Mouse (Mus musculus): ENCODE measurements around the gene Lrrc18. TPM values are rescaled to one million over a fixed set of nuclear protein-coding genes. Genes with fewer than 3 reads are reported as not detected.

The Lrrc18 gene
- polyA plus RNA-seq, 1 experiment = 0.47 TPM

DNA sequence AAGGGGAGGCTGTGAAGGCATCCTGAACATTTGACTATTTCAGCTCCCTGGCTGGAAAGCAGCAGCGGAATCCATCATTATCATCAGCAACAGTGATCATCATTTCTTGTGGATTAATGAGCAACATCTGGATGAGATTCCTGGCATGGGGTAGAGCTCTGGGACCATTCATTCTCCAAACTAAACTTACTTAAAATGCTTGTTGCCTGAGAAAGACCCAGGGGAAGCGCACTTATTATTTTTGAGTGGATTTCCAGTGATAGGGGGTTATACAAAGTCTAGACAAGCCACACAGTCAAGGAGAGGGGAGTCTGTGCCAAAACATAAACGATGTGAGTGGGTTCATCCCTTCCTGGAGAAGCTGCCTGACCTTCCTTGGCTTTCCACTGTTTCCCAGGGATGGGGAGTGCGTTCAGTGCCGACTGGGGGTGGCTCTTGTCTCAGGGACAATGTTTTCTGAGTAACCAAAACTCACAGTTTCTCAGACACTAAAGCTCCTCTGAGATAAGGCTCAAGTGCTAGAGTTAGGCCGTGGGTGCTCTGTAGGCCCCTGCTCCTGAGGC, 6.9 kb upstream of the Lrrc18 start:
- no peaks in the 10 kb centered on the region for H3K4me1 ChIP-seq (ENCODE audit: control insufficient read depth, insufficient read depth, low read length)
- DNase-seq = no peak
- 86% methylated on average over 6 of the region's 6 CpGs for WGBS
- TF ChIP-seq CTCF (IDR thresholded peaks at IDR 0.05; ENCODE audit: borderline replicate concordance, insufficient read depth, low read depth, low read length) = no peak
- no peak for TF ChIP-seq POLR2A (IDR thresholded peaks at IDR 0.05; ENCODE audit: borderline replicate concordance, insufficient read depth, low read length)
- no peaks in the 10 kb centered on the region for H3K27me3 ChIP-seq (ENCODE audit: control insufficient read depth, insufficient read depth, low read length)
- no peak overlapping the region for H3K4me3 ChIP-seq (replicated peaks; ENCODE audit: insufficient read depth, low read depth, low read length)
- no peak overlapping the region for H3K27ac ChIP-seq (ENCODE audit: insufficient read depth, low read length)

DNA sequence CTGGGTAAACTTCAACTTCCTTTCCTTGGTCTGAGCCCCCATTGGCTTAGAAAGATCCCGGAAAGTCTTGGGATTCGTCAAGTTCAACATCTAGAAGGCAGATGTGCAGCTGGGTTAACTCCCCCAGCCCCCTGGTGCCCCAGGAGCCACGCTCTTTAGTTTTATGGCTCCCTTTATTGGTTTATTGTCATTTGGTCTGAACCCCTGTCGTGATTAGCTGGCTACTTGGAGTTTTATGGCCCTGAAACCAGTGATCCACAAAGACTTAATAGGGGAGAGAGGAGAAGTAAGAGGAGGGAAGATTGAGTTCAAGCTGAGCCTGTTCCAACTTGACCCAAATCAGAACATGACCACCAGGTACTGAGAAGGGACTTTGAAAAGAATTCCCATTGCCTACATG, 4.5 kb upstream of the Lrrc18 start:
- DNase-seq = no peak
- H3K4me3 ChIP-seq (replicated peaks; ENCODE audit: insufficient read depth, low read depth, low read length) = no peak overlapping the region
- WGBS = 75% methylated on average over 4 of the region's 4 CpGs
- no peaks in the 10 kb centered on the region for H3K27me3 ChIP-seq (ENCODE audit: control insufficient read depth, insufficient read depth, low read length)
- no peak for TF ChIP-seq CTCF (IDR thresholded peaks at IDR 0.05; ENCODE audit: borderline replicate concordance, insufficient read depth, low read depth, low read length)
- TF ChIP-seq POLR2A (IDR thresholded peaks at IDR 0.05; ENCODE audit: borderline replicate concordance, insufficient read depth, low read length) = no peak
- no peaks in the 10 kb centered on the region for H3K4me1 ChIP-seq (ENCODE audit: control insufficient read depth, insufficient read depth, low read length)
- no peak overlapping the region for H3K27ac ChIP-seq (ENCODE audit: insufficient read depth, low read length)

DNA sequence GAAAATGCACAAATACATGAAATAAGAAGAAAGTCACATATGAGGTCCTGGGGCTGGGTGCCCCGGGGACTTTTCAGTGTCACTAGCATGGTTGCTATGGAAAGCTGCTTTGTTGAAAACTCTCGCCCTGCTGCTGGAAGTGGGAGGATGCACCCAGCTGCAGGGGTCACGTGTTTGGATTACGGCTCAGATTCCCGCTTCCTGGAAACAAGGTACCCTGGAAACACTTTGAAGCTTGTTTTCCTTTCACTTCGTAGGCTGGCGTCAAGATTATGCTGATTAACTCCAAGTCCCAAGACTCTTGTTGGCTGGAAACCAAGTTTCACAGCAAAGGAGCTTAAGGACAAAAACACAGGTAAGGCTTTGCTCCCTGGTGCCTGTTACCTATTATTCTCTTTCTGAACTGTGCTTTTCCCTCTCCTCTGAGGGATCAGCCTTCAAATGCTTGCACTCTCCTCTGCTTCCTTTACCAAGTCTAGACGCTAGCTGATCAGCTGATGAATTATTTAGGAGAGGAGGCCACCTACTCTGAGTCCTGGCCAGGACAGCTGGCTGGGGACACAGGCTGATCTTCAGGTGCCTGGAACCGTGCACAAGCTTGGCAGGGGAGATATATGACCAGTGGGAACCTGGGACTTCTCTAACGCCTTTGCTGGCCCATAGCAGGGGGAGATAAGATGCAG, 3.9 kb downstream of the Lrrc18 start:
- H3K4me3 ChIP-seq (replicated peaks; ENCODE audit: insufficient read depth, low read depth, low read length) = no peak overlapping the region
- no peak overlapping the region for H3K27ac ChIP-seq (ENCODE audit: insufficient read depth, low read length)
- no peak for DNase-seq
- 24% methylated on average over 10 of the region's 10 CpGs for WGBS
- no peaks in the 10 kb centered on the region for H3K27me3 ChIP-seq (ENCODE audit: control insufficient read depth, insufficient read depth, low read length)
- TF ChIP-seq POLR2A (IDR thresholded peaks at IDR 0.05; ENCODE audit: borderline replicate concordance, insufficient read depth, low read length) (no peak), CTCF (IDR thresholded peaks at IDR 0.05; ENCODE audit: borderline replicate concordance, insufficient read depth, low read depth, low read length) (no peak)
- H3K4me1 ChIP-seq (ENCODE audit: control insufficient read depth, insufficient read depth, low read length) = no peaks in the 10 kb centered on the region

DNA sequence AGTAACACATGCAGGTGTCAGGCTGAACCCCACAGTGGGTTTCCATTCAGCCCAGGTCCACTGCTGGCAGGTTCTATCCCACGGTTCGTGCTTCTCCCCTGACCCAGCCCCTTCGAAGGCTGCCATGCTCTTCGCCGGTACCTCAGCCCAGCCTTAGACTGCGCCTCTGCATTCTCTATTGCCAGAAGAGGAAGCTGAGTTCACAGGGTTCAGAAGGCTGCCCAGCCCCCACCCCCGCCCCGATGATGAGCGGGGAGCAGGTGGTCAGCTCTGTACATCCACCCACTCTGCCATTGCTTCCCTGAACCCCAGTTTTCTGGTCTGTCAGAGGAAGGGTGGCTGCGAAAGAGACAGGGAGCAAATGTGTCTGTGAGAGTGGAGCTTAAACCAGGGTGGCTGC, 8.3 kb downstream of the Lrrc18 start:
- no peak for DNase-seq
- H3K4me1 ChIP-seq (ENCODE audit: control insufficient read depth, insufficient read depth, low read length) = no peaks in the 10 kb centered on the region
- H3K4me3 ChIP-seq (replicated peaks; ENCODE audit: insufficient read depth, low read depth, low read length) = no peak overlapping the region
- H3K27ac ChIP-seq (ENCODE audit: insufficient read depth, low read length) = no peak overlapping the region
- TF ChIP-seq POLR2A (IDR thresholded peaks at IDR 0.05; ENCODE audit: borderline replicate concordance, insufficient read depth, low read length) = no peak
- no peak for TF ChIP-seq CTCF (IDR thresholded peaks at IDR 0.05; ENCODE audit: borderline replicate concordance, insufficient read depth, low read depth, low read length)
- 44% methylated on average over 10 of the region's 10 CpGs for WGBS
- H3K27me3 ChIP-seq (ENCODE audit: control insufficient read depth, insufficient read depth, low read length) = no peaks in the 10 kb centered on the region

DNA sequence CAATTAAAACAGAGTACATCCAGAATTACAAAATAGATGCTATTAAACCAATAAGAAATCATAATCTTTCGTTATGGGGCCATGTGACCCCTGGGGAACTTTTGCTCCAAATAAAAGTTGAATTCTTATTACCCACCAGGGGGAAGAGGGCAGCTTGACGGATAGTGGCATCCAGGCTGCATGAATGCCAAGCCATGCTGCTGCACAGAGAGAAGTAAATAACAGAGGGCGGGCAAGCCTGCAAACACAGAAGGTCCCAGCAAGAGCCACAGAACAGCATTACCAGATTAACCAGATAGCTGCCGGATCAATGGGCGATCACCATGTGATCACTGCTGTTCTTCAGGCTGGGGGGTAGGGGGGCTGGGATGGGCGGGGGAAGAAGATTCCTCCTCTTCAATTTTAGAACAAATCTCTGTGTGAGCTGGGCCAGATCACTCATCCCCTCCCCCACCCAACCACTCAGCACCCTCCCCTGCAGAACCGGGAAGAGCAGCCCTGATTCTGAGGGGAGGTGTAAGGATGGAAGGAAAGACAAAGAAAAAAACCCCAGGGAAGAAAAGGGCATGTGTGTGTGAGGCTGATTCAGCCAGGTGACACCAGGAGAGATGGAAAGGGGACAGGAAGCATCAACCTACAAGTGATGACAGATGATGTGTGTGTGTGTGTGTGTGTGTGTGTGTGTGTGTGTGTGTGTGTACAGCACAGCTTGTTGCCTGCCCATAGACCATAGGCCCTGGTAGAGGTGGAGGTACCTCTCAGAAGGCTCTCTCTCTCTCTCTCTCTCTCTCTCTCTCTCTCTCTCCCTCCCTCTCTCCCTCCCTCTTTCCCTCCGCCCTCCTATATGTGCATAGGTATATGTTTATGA, 9.2 kb downstream of the Lrrc18 start:
- H3K27ac ChIP-seq (ENCODE audit: insufficient read depth, low read length) = no peak overlapping the region
- TF ChIP-seq POLR2A (IDR thresholded peaks at IDR 0.05; ENCODE audit: borderline replicate concordance, insufficient read depth, low read length) = no peak
- TF ChIP-seq CTCF (IDR thresholded peaks at IDR 0.05; ENCODE audit: borderline replicate concordance, insufficient read depth, low read depth, low read length) = no peak
- WGBS = 26% methylated on average over 8 of the region's 8 CpGs

DNA sequence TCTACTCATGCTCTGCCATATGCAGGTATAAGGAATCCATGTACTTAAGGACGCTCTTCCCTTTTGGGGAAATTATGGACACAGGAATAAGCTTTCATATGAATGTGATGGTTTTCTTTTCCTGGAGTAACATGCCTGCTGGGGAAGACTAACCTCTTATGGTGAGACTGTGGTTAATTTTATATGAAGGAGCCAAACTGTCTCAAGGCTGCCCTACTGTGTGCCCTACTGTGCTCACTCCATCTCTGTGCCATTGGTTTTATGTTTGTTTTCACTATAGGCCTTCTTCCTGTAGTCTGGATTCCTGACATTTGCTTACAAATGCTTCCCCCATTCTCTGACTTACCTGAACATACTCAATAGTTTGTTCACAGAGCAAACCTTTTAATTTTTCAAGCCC, 13.9 kb downstream of the Lrrc18 start:
- H3K4me1 ChIP-seq (ENCODE audit: control insufficient read depth, insufficient read depth, low read length) = no peaks in the 10 kb centered on the region
- no peak for DNase-seq
- TF ChIP-seq POLR2A (IDR thresholded peaks at IDR 0.05; ENCODE audit: borderline replicate concordance, insufficient read depth, low read length) (no peak), CTCF (IDR thresholded peaks at IDR 0.05; ENCODE audit: borderline replicate concordance, insufficient read depth, low read depth, low read length) (no peak)
- no peak overlapping the region for H3K4me3 ChIP-seq (replicated peaks; ENCODE audit: insufficient read depth, low read depth, low read length)
- WGBS = 100% methylated on average over 1 of the region's 1 CpGs
- no peaks in the 10 kb centered on the region for H3K27me3 ChIP-seq (ENCODE audit: control insufficient read depth, insufficient read depth, low read length)
- H3K27ac ChIP-seq (ENCODE audit: insufficient read depth, low read length) = no peak overlapping the region

More for the DNA sequence above, 9.2 kb downstream of the Lrrc18 start:
- Histone ChIP-seq H3K4me1 (ENCODE audit: control insufficient read depth, insufficient read depth, low read length) (no peaks in the 10 kb centered on the region), H3K27me3 (ENCODE audit: control insufficient read depth, insufficient read depth, low read length) (no peaks in the 10 kb centered on the region), H3K4me3 (replicated peaks; ENCODE audit: insufficient read depth, low read depth, low read length) (no peak overlapping the region)
- no peak for DNase-seq

DNA sequence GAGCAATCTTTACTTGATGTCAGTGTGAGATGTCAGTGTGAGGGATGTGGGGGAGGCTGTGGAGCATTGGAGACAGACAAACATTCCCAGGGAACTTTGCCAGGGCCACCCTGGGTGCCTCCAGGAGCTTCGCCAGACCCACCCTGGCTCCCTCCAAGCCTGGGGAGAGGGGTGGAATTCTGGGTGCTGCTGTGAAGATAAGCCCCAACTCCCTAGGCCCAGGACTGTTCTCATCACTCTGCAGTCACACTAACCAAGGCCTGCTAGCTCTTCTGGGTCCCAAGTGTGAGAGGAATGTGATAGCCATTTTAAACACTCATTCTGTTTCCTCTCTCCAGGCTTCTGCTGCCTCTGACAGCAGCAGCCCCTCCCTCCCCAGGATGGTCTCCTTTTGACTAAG, 16.5 kb downstream of the Lrrc18 start:
- Histone ChIP-seq H3K27me3 (ENCODE audit: control insufficient read depth, insufficient read depth, low read length) (no peaks in the 10 kb centered on the region), H3K27ac (ENCODE audit: insufficient read depth, low read length) (no peak overlapping the region), H3K4me1 (ENCODE audit: control insufficient read depth, insufficient read depth, low read length) (no peaks in the 10 kb centered on the region), H3K4me3 (replicated peaks; ENCODE audit: insufficient read depth, low read depth, low read length) (no peak overlapping the region)
- WGBS = 88% methylated on average over 1 of the region's 1 CpGs
- no peak for DNase-seq
- TF ChIP-seq POLR2A (IDR thresholded peaks at IDR 0.05; ENCODE audit: borderline replicate concordance, insufficient read depth, low read length) (no peak), CTCF (IDR thresholded peaks at IDR 0.05; ENCODE audit: borderline replicate concordance, insufficient read depth, low read depth, low read length) (no peak)

All from cerebellum, adult 2 months (tissue).